Mouse (Mus musculus) stomach, postnatal 0 days (tissue): ENCODE data around the gene Gtf3c3.

Source experiments
- CTCF ChIP-seq: IDR thresholded peaks from 2 replicates; pipeline ENCODE4 v1.5.1; 2016; ENCODE audit warnings: antibody characterized with exemption, low read depth, mild to moderate bottlenecking, moderate library complexity
- EP300 ChIP-seq: optimal IDR thresholded peaks from 2 replicates; pipeline ENCODE3; 2016; ENCODE audit warnings: antibody characterized with exemption

DNA sequence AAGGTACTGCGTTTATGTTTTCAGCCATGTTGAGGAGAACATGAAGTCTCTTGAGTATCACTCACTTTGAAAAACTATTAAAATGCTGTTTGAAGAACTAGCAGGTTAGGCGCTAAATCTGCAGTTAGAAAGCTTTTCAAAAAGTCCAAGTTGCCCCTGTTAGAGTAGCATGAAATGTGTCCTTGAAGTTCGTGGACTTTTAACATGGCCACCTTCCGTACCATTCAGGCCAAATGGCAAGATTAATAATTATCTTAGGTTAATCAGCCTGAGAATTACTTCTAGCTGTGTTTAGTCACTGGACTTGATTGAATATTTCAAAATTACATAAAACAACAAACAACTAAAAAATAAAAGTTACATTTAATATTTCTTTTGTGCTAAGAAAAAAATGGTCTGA, 84.0 kb downstream of the Gtf3c3 start:
- TF ChIP-seq CTCF (no peak), EP300 (no peak)
